Mouse (Mus musculus): Measurements from ENCODE around the gene Vac14. TPM values are rescaled to one million over a fixed set of nuclear protein-coding genes. Genes with fewer than 3 reads are reported as not detected.
A peak's percentile ranks its signal among the peaks of the same experiment; 100 is the strongest.

Gene Vac14
- polyA plus RNA-seq, 1 experiment from 2014 or later = 32.0 TPM

DNA sequence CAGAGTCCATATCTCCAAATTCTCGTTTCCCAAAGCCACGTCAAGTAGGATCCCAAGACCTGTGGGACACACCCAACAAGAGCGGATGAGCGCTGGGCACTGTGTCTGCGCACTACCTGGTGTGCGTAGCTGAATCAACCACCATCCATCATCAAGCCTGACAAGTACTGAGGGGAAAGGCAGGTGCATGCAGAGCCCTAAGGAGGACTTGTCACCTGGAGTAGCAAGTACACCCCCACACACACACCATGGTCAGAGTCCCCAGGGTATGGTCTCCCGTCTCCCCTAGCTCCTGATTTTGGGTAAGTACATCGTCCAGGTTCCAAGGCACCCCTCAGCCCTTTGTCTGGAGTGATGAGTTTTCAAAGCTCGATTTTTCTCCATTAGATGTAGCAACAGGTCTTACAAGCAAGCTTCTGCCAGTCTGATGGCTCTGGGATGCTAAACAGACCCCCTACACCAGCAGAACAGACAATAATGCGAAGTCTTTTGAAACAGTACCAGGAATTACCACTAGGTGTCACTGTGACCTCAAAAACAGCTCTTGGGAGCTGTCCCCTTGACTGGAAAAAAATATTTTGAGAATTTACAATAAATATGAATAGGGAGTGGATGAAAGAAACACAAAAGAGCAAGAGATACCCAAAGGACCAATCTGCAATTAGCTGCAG is 131.2 kb downstream of the Vac14 start:
- WGBS = 59% methylated on average over 10 of the region's 10 CpGs
- H3K4me2 ChIP-seq = no peak overlapping the region
- ATAC-seq (replicated peaks) = peak; percentile 79

DNA sequence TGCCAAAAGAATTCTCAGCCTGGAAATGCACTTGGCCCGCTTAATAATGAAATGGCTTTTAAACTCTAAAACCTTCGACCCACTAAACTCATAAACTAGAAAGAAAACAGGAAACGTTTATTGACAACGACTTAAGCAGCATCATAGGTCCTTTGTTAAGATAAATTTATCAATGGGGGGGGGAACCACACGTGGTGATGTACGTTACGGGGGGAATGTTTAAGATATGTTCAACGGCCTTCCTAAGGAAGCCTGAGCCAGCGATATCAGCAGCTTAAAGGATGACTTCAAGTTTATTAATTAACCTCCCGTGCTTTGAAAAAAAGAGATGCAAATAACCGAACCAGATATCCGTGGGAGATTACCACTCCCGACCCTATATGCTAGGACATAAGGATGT is 131.9 kb downstream of the Vac14 start:
- Histone ChIP-seq H3K36me3 (replicated peaks) (no peaks in the 10 kb centered on the region), H3K4me2 (no peak overlapping the region), H3K9me3 (no peaks in the 10 kb centered on the region), H3K27me3 (replicated peaks) (no peaks in the 10 kb centered on the region), H3K4me3 (no peak overlapping the region), H3K9ac (no peak overlapping the region), H3K27ac (no peak overlapping the region), H3K4me1 (0 out of 2 replicates have a peak, but pooled peaks cover 2% of the 10 kb centered on the region)
- 40% methylated on average over 13 of the region's 13 CpGs for WGBS
- ATAC-seq (replicated peaks) = no peak

More for the DNA sequence above, 131.2 kb downstream of the Vac14 start:
- 0 out of 2 replicates have a peak, but pooled peaks cover 2% of the 10 kb centered on the region for H3K4me1 ChIP-seq
- H3K9ac ChIP-seq = no peak overlapping the region
- H3K27me3 ChIP-seq (replicated peaks) = no peaks in the 10 kb centered on the region
- H3K9me3 ChIP-seq = no peaks in the 10 kb centered on the region
- H3K27ac ChIP-seq = no peak overlapping the region
- H3K36me3 ChIP-seq (replicated peaks) = no peaks in the 10 kb centered on the region
- no peak overlapping the region for H3K4me3 ChIP-seq

DNA sequence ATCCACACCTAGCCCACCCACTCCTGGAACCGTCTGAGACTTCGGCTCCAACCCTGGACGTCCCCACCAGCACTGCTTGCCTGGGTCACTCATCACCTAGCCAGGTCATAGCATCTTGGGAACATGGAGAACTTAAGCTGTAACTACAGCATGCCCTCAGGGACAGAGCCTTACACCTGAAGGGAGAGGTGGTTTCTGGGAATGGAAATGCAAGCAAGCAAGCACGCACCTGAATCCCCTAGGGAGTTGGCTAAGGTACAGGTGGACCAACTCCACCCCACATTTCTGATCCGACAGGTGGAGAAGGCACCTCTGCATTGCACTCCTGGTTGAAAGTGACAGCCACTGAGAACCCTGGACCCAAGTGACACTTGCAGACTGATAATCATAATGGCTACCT is 133.1 kb downstream of the Vac14 start:
- Histone ChIP-seq H3K27me3 (replicated peaks) (no peaks in the 10 kb centered on the region), H3K27ac (no peak overlapping the region), H3K9me3 (no peaks in the 10 kb centered on the region), H3K4me2 (no peak overlapping the region), H3K4me3 (no peak overlapping the region), H3K4me1 (0 out of 2 replicates have a peak, but pooled peaks cover 2% of the 10 kb centered on the region), H3K9ac (no peak overlapping the region), H3K36me3 (replicated peaks) (no peaks in the 10 kb centered on the region)
- ATAC-seq (replicated peaks) = no peak
- whole genome bisulfite sequencing = 88% methylated on average over 5 of the region's 5 CpGs

DNA sequence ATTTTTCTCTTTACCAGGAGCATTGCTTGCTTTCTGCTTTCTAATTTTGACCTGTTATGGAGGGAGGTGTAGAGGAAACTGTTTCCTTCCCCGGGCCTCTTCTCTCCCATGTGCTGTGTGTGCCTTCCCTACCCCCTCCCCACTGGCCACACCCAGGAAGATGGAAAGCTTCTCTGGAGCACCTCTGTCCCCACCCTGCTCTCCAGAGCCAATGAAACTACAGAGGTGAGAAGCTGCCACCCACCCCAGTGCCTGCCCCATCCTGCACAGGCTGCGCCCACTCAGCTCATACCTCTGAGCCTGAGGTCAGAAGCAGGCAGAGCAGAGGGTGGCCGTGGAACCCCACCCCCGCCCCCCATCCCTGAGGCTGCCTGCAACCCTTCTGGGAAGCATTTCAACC is 136.3 kb downstream of the Vac14 start:
- H3K9ac ChIP-seq = no peak overlapping the region

DNA sequence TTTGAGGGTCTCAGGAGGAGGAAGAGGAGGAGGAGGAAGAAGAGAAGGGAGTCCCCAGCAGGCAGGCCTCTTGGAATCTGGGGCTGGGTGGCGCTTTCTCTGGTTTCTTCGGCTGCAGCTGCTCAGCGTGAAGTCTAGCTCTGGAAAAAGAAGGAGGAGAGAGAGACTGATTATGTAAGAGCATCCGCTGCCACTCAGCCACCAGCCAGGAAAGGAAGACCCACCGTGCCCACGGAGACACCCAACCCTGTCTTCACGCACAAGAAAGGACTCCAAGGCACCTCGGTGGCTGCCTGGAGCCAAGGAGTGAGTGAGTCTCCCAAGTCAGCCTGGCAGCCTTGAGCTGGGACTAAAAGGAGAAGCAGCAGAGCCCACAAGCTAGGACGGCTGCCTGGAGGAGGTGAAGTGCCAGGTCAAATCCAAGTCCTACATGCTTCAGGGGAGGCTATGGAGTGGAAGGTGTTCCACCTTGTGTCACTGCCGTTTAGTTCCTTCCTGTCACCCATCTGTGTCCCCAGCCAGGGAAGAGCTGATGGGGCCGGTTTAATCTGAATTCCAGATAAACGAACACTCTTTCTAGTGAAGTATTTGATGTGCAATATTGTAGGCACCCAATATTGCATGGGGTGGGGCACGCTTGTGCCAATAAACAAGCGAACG is 137.3 kb downstream of the Vac14 start:
- Histone ChIP-seq H3K27ac (no peak overlapping the region), H3K4me1 (no peaks in the 10 kb centered on the region), H3K4me2 (no peak overlapping the region), H3K4me3 (no peak overlapping the region), H3K9me3 (no peaks in the 10 kb centered on the region), H3K27me3 (replicated peaks) (no peaks in the 10 kb centered on the region), H3K9ac (no peak overlapping the region), H3K36me3 (replicated peaks) (no peaks in the 10 kb centered on the region)
- ATAC-seq (replicated peaks) = no peak
- WGBS = 53% methylated on average over 15 of the region's 15 CpGs

More for the DNA sequence above, 136.3 kb downstream of the Vac14 start:
- Histone ChIP-seq H3K27ac (no peak overlapping the region), H3K27me3 (replicated peaks) (no peaks in the 10 kb centered on the region), H3K4me1 (0 out of 2 replicates have a peak, but pooled peaks cover under 1% of the 10 kb centered on the region), H3K36me3 (replicated peaks) (no peaks in the 10 kb centered on the region), H3K9me3 (no peaks in the 10 kb centered on the region), H3K4me2 (no peak overlapping the region), H3K4me3 (no peak overlapping the region)
- 61% methylated on average over 4 of the region's 4 CpGs for WGBS
- ATAC-seq (replicated peaks) = no peak

DNA sequence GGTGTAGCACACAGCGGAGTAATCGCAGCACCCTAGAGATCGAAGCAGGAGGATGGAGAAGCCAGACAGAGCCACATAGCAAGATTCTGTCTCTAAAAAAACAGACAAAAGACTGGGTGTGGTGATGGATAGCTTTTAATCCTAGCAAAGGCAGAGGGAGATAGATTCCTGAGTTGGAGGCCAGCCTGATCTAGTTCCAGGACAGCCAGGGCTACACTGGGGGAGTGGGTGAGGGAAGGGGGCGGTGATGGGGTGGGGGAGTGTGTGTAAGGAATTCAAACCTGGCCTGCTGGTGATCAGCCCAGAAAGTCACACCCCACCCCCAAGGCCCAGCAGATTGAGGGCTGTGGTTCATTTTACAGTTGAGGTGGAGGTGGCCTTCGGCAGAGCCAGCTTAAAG is 137.8 kb downstream of the Vac14 start:
- WGBS = 90% methylated on average over 5 of the region's 5 CpGs
- Histone ChIP-seq H3K27ac (no peak overlapping the region), H3K27me3 (replicated peaks) (no peaks in the 10 kb centered on the region), H3K36me3 (replicated peaks) (no peaks in the 10 kb centered on the region), H3K4me2 (no peak overlapping the region), H3K9me3 (no peaks in the 10 kb centered on the region), H3K4me1 (no peaks in the 10 kb centered on the region), H3K4me3 (no peak overlapping the region), H3K9ac (no peak overlapping the region)
- no peak for ATAC-seq (replicated peaks)

DNA sequence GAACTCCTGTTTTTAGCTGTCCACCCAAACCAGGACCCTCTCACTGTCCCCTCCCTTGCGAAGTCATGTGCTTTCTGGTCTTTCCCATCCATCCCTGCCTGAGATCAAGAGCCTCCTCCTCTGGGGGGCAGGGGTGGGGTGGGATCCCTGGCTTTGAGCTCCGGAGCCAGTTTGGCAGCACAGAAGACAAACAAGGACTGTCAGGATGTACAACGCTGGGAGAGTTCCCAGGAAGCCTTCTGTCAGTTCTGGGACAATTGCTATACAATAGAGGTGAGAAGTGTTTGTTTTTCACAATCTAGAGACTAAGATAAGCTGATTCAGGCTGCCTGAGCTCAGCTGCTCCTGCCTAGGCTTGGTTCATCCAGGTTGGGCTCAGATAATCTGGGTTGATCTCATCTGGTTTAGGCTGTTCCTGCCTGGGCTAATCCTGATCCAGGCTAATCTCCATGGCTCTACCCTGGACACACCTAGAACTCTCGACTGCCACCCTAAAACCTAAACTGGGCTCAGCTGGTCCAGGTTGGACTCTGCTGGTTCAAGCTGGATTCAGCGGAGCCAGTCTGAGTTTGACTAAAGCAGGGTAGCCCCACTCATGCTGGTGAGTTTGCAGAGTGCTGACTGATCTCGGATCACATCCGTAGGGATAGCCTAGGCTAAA is 142.0 kb downstream of the Vac14 start:
- no peaks in the 10 kb centered on the region for H3K27me3 ChIP-seq (replicated peaks)
- H3K36me3 ChIP-seq (replicated peaks) = no peaks in the 10 kb centered on the region
- no peaks in the 10 kb centered on the region for H3K9me3 ChIP-seq
- H3K9ac ChIP-seq = no peak overlapping the region
- ATAC-seq (replicated peaks) = no peak
- WGBS = 71% methylated on average over 7 of the region's 7 CpGs
- no peak overlapping the region for H3K4me3 ChIP-seq
- H3K27ac ChIP-seq = no peak overlapping the region
- H3K4me2 ChIP-seq = no peak overlapping the region
- H3K4me1 ChIP-seq = no peaks in the 10 kb centered on the region

DNA sequence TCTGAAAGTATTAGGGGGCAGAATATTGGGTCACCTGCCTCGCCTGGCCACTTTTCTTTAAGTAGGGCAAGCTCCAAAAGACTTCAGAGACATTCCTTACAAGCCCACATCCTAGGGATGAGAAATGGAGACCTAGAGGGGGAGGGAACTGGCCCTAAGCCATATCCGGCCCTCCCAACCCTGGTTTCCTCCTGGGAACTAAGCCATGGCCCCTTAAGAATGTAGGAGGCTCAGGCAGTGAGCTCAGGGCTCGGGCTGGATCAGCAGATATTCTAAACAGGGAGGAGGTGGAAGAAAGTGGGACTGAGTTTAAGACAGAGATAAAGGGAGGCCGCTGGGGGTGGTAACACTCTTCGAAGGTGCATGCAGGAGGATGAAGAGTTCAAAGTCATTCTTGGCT is 142.8 kb downstream of the Vac14 start:
- Histone ChIP-seq H3K4me1 (no peaks in the 10 kb centered on the region), H3K9me3 (no peaks in the 10 kb centered on the region), H3K27ac (no peak overlapping the region), H3K4me3 (no peak overlapping the region), H3K27me3 (replicated peaks) (no peaks in the 10 kb centered on the region), H3K4me2 (no peak overlapping the region), H3K36me3 (replicated peaks) (no peaks in the 10 kb centered on the region), H3K9ac (no peak overlapping the region)
- 49% methylated on average over 5 of the region's 5 CpGs for WGBS
- no peak for ATAC-seq (replicated peaks)

DNA sequence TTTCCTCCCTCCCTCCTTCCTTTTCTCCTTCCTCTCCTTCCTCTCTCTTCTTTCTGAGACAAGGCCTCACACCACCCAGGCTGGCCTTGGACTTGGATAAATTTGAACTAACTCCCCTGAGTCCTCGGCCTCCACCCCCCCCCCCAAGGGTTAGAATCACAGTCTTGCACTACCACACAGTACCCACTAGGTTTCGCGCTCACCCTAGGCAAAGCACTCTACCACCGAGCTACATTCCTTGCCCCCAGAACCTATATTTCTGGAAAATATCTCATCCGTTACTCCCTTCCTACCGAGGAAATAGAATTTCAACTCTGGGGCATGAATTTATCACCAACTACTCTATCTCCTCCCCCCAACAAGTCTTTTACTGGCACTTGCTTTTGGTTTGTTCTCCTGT is 143.6 kb downstream of the Vac14 start:
- no peaks in the 10 kb centered on the region for H3K36me3 ChIP-seq (replicated peaks)
- no peak overlapping the region for H3K4me2 ChIP-seq
- no peak for ATAC-seq (replicated peaks)
- no peaks in the 10 kb centered on the region for H3K4me1 ChIP-seq
- WGBS = 62% methylated on average over 6 of the region's 6 CpGs
- no peak overlapping the region for H3K27ac ChIP-seq
- no peaks in the 10 kb centered on the region for H3K9me3 ChIP-seq
- H3K27me3 ChIP-seq (replicated peaks) = no peaks in the 10 kb centered on the region
- H3K9ac ChIP-seq = no peak overlapping the region
- H3K4me3 ChIP-seq = no peak overlapping the region

DNA sequence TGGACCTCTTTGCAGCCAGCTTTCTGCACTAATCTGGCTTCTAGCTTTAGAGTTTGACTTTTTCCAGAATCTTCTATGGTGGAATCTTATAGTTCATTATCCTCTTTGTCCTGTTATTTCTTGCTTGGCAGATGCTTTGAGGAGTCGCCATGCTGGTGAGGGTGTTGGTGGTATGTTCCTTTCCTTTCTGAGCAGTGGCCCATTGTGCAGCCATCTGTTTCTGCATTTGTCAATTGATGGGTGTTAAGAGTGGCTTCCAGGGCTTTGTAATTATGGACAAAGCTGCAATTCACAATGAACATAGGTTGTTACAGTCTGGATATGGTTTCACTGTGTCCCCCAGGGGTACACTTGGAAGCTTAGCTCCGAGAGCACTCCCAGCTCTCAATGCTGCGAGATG is 146.3 kb downstream of the Vac14 start:
- ATAC-seq (replicated peaks) = no peak
- Histone ChIP-seq H3K4me3 (no peak overlapping the region), H3K27me3 (replicated peaks) (no peaks in the 10 kb centered on the region)

DNA sequence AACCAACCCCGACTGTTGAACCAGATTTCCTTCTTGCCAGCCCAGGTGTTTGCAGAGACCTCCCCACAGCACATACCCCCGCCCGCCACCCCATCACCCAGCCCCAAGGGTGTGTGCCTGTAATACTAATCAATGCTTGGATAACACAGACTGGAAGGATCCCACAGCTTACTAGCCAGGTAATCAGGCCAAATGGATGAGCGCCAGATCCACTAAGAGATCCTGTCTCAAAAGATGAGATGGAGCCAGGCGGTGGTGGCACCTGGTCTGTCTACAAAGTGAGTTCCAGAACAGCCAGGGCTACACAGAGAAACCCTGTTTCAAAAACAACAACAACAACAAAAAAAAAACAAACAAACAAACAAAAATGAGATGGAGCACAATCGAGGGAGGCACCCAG is 148.9 kb downstream of the Vac14 start:
- no peaks in the 10 kb centered on the region for H3K9me3 ChIP-seq
- ATAC-seq (replicated peaks) = no peak
- H3K27me3 ChIP-seq (replicated peaks) = no peaks in the 10 kb centered on the region
- H3K36me3 ChIP-seq (replicated peaks) = no peaks in the 10 kb centered on the region
- no peak overlapping the region for H3K4me2 ChIP-seq
- H3K27ac ChIP-seq = no peak overlapping the region
- H3K9ac ChIP-seq = no peak overlapping the region
- H3K4me1 ChIP-seq = no peaks in the 10 kb centered on the region
- 91% methylated on average over 6 of the region's 6 CpGs for WGBS
- no peak overlapping the region for H3K4me3 ChIP-seq

More for the DNA sequence above, 146.3 kb downstream of the Vac14 start:
- Histone ChIP-seq H3K9ac (no peak overlapping the region), H3K27ac (no peak overlapping the region), H3K4me1 (no peaks in the 10 kb centered on the region), H3K4me2 (no peak overlapping the region), H3K36me3 (replicated peaks) (no peaks in the 10 kb centered on the region), H3K9me3 (no peaks in the 10 kb centered on the region)
- 61% methylated on average over 3 of the region's 3 CpGs for WGBS
